Comparison of ENCODE assay signal across 10 mouse cellular contexts in the genomic region with DNA sequence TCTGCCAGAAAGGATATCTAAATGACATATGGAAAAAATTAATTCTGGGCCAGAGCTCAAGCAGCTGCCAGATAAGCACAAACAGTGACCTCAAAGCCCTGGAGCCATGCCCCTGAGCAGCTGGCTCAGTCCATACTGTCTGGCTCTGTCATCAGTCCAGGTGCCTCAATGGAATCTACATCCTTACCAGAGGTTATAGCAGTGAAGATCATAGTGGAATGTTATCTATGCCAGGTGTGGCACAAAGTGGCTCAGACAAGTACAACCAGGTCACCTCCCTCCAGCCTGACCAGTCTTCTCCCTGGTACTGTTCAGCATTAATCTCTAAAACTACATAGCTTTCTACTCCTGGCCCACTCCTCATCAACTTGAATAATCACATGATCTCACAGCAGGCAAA.
DNase-seq lines count a peak whose midpoint lies in the region; ATAC-seq and TF ChIP-seq lines count a peak whose summit lies in the region.
"Had no signal": no experiment of that assay in that cellular context is flagged by ENCODE, and none has a peak within 500 bp of the region (broad histone marks: within the 10 kb centered on the region; RNA-seq: fewer than 3 reads in every experiment).

No protein-coding gene starts in this region.

- no peak for TF ChIP-seq CTCF in kidney, postnatal 0 days (IDR thresholded peaks at IDR 0.05; ENCODE audit: low read depth)
- no peak for TF ChIP-seq CTCF in kidney, adult 2 months (conservative IDR thresholded peaks at IDR 0.05; ENCODE audit: insufficient read depth, insufficient read length, low read depth, low read length)

- TF ChIP-seq POLR2A in kidney, adult 2 months (IDR thresholded peaks at IDR 0.05; ENCODE audit: low read depth, low read length), result no peak

- no peaks in the 10 kb centered on the region for H3K4me1 ChIP-seq in kidney, postnatal 0 days (replicated peaks; ENCODE audit: insufficient read depth, low read length)
- no peaks in the 10 kb centered on the region for H3K4me1 ChIP-seq in kidney, adult 2 months (ENCODE audit: control insufficient read depth, insufficient read depth, low read length)
- no peaks in the 10 kb centered on the region for H3K4me1 ChIP-seq in embryonic facial prominence, embryonic 15.5 days
- no peaks in the 10 kb centered on the region for H3K4me1 ChIP-seq in intestine, embryonic 15.5 days (replicated peaks)

- no peaks in the 10 kb centered on the region for H3K36me3 ChIP-seq in kidney, postnatal 0 days (ENCODE audit: insufficient read depth, low read length)
- H3K36me3 ChIP-seq in kidney, adult 2 months (ENCODE audit: control insufficient read depth, insufficient read depth, low read length), result no peaks in the 10 kb centered on the region
- no peaks in the 10 kb centered on the region for H3K36me3 ChIP-seq in embryonic facial prominence, embryonic 15.5 days
- no peaks in the 10 kb centered on the region for H3K36me3 ChIP-seq in intestine, embryonic 15.5 days

- H3K27me3 ChIP-seq in kidney, postnatal 0 days (ENCODE audit: insufficient read depth, low read length), result no peaks in the 10 kb centered on the region
- no peaks in the 10 kb centered on the region for H3K27me3 ChIP-seq in kidney, adult 2 months (replicated peaks; ENCODE audit: control insufficient read depth, insufficient read depth, low read length)
- no peaks in the 10 kb centered on the region for H3K27me3 ChIP-seq in embryonic facial prominence, embryonic 15.5 days
- no peaks in the 10 kb centered on the region for H3K27me3 ChIP-seq in intestine, embryonic 15.5 days (replicated peaks)

- no peaks in the 10 kb centered on the region; the same call in 1 of the 2 replicates for H3K9me3 ChIP-seq in kidney, postnatal 0 days (replicated peaks; ENCODE audit: low read length)
- peaks cover 14% of the 10 kb centered on the region; the same call in 1 of the 2 replicates for H3K9me3 ChIP-seq in embryonic facial prominence, embryonic 15.5 days (replicated peaks)
- H3K9me3 ChIP-seq in intestine, embryonic 15.5 days, result 0 out of 2 replicates have a peak, but pooled peaks cover 3% of the 10 kb centered on the region

- no peak for DNase-seq in kidney, postnatal 0 days (ENCODE audit: low spot score)
- no peak for DNase-seq in kidney, adult 2 months
- DNase-seq in embryo, embryonic 11 days, result no peak
- DNase-seq in frontal cortex, adult 2 months (ENCODE audit: extremely low spot score in 1 of 2, low spot score in 1 of 2), result no peak
- no peak for DNase-seq in gastrocnemius, postnatal 25 days
- DNase-seq: lung, embryonic 14.5 days; thymus, postnatal 25 days had no signal

- no peak overlapping the region for H3K4me2 ChIP-seq in kidney, postnatal 0 days (ENCODE audit: low read length)
- no peak overlapping the region for H3K4me2 ChIP-seq in embryonic facial prominence, embryonic 15.5 days (replicated peaks)
- no peak overlapping the region for H3K4me2 ChIP-seq in intestine, embryonic 15.5 days (replicated peaks)
- H3K4me2 ChIP-seq: lung, embryonic 14.5 days had no signal

- no peak overlapping the region for H3K9ac ChIP-seq in kidney, postnatal 0 days (ENCODE audit: low read depth, low read length)
- no peak overlapping the region for H3K9ac ChIP-seq in embryonic facial prominence, embryonic 15.5 days
- H3K9ac ChIP-seq in intestine, embryonic 15.5 days, result no peak overlapping the region
- H3K9ac ChIP-seq: lung, embryonic 14.5 days had no signal

- H3K4me3 ChIP-seq in kidney, postnatal 0 days (replicated peaks; ENCODE audit: low read depth, low read length), result no peak overlapping the region
- no peak overlapping the region for H3K4me3 ChIP-seq in kidney, adult 2 months (ENCODE audit: insufficient read depth, low read depth, low read length)
- no peak overlapping the region for H3K4me3 ChIP-seq in embryonic facial prominence, embryonic 15.5 days (replicated peaks)
- H3K4me3 ChIP-seq in intestine, embryonic 15.5 days (replicated peaks), result no peak overlapping the region

- peak; percentile 47; the same call in 1 of the 2 replicates for ATAC-seq in kidney, postnatal 0 days (replicated peaks; ENCODE audit: low FRiP score, low read depth)
- ATAC-seq in embryonic facial prominence, embryonic 15.5 days (ENCODE audit: insufficient number of reproducible peaks, low FRiP score, low TSS enrichment, low read depth), result peak; percentile 71
- ATAC-seq in intestine, embryonic 15.5 days, result peak; percentile 47; the same call in 1 of the 2 replicates
- peak; percentile 50; the same call in 1 of the 2 replicates for ATAC-seq in monocyte, adult 5-6 weeks (replicated peaks; ENCODE audit: insufficient number of reproducible peaks, low FRiP score, low TSS enrichment, poor library complexity, severe bottlenecking)

- no peak overlapping the region for H3K27ac ChIP-seq in kidney, postnatal 0 days
- H3K27ac ChIP-seq in kidney, adult 2 months (ENCODE audit: insufficient read depth, low read depth, low read length), result no peak overlapping the region
- no peak overlapping the region for H3K27ac ChIP-seq in embryonic facial prominence, embryonic 15.5 days (replicated peaks)
- H3K27ac ChIP-seq in intestine, embryonic 15.5 days, result no peak overlapping the region
